Mouse (Mus musculus) liver, embryonic 16.5 days (tissue): Measurements from ENCODE around the gene St6galnac5. TPM values are rescaled to one million over a fixed set of nuclear protein-coding genes. Genes with fewer than 3 reads are reported as not detected.

Experiments used
- ATAC-seq: fragments of 200-750 bp; cut with Nextera tagmentation; 2 replicates; pipeline ENCODE4 v1.8.0; 2017; ENCODE audit warnings: low read depth, mild to moderate bottlenecking, moderate number of reproducible peaks, moderate library complexity
- H3K27ac ChIP-seq: fragments of 300-500 bp; sonication (generic); 2 replicates; pipeline ENCODE4 v1.5.1; 2014; ENCODE audit warnings: mild to moderate bottlenecking, low read length
- H3K27me3 ChIP-seq: fragments of 300-500 bp; sonication (generic); 2 replicates; pipeline ENCODE4 v1.6.1; 2014; ENCODE audit warnings: low read depth, low read length, mixed read lengths; ENCODE audit not compliant: control insufficient read depth, insufficient read depth
- H3K36me3 ChIP-seq: fragments of 300-500 bp; sonication (generic); 2 replicates; pipeline ENCODE4 v1.6.1; 2014; ENCODE audit warnings: mild to moderate bottlenecking; ENCODE audit not compliant: control insufficient read depth, insufficient read depth
- H3K4me1 ChIP-seq: fragments of 300-500 bp; sonication (generic); 2 replicates; pipeline ENCODE4 v1.6.1; 2014; ENCODE audit warnings: low read depth, low read length, mixed read lengths; ENCODE audit not compliant: control insufficient read depth
- H3K4me2 ChIP-seq: fragments of 300-500 bp; sonication (generic); 2 replicates; pipeline ENCODE4 v1.6.1; 2014; ENCODE audit warnings: low read depth, low read length, mixed read lengths
- H3K4me3 ChIP-seq: fragments of 300-500 bp; sonication (generic); 2 replicates; pipeline ENCODE4 v1.5.1; 2014; ENCODE audit warnings: low read depth, mild to moderate bottlenecking, low read length
- H3K9ac ChIP-seq: fragments of 300-500 bp; sonication (generic); 2 replicates; pipeline ENCODE4 v1.6.1; 2014; ENCODE audit warnings: low read depth, low read length
- H3K9me3 ChIP-seq: fragments of 300-500 bp; sonication (generic); replicated peaks from 2 replicates; pipeline ENCODE4 v1.6.1; 2016; ENCODE audit warnings: low read length; ENCODE audit not compliant: control insufficient read depth
- WGBS: fragments of 180-500 bp; shearing (Covaris S2); extraction: QIAGEN DNeasy Blood & Tissue Kit; methylation state at CpG from one replicate; pipeline ENCODE4 v1.1.7; 2014; ENCODE audit not compliant: insufficient replicate concordance; 5-methylcytosine and 5-hydroxymethylcytosine counted together
- polyA plus RNA-seq: library from polyadenylated mRNA; unstranded; fragments of >200 nt; fragmentation: Nextera tagmentation; extraction: Ambion mirVana; gene quantifications from 2 replicates; pipeline ENCODE4 v1.2.1, GENCODE M21; 2015

Gene St6galnac5
- polyA plus RNA-seq, 1 experiment from 2014 or later: 0.05 TPM

GRCm38 (mm10) chr3:152821202-152821601 is 160.8 kb downstream of the St6galnac5 start:
- Histone ChIP-seq H3K4me1 (no peaks in the 10 kb centered on the region), H3K27me3 (no peaks in the 10 kb centered on the region), H3K4me2 (no peak overlapping the region), H3K9ac (no peak overlapping the region), H3K36me3 (no peaks in the 10 kb centered on the region), H3K9me3 (no peaks in the 10 kb centered on the region), H3K4me3 (no peak overlapping the region), H3K27ac (no peak overlapping the region)
- 48% methylated on average over 14 of the region's 14 CpGs for WGBS
- ATAC-seq: no peak

GRCm38 (mm10) chr3:152820406-152820805 is 161.6 kb downstream of the St6galnac5 start:
- no peak overlapping the region for H3K4me3 ChIP-seq
- no peak overlapping the region for H3K4me2 ChIP-seq
- H3K36me3 ChIP-seq: no peaks in the 10 kb centered on the region
- no peaks in the 10 kb centered on the region for H3K4me1 ChIP-seq
- ATAC-seq: no peak
- WGBS: 20% methylated on average over 3 of the region's 3 CpGs
- no peak overlapping the region for H3K9ac ChIP-seq
- H3K9me3 ChIP-seq: no peaks in the 10 kb centered on the region
- H3K27me3 ChIP-seq: no peaks in the 10 kb centered on the region
- H3K27ac ChIP-seq: no peak overlapping the region

- ATAC-seq: no peak
- H3K4me1 ChIP-seq: no peaks in the 10 kb centered on the region
- H3K27ac ChIP-seq: no peak overlapping the region
- no peak overlapping the region for H3K9ac ChIP-seq
- H3K4me2 ChIP-seq: no peak overlapping the region
- H3K27me3 ChIP-seq: no peaks in the 10 kb centered on the region
- 62% methylated on average over 5 of the region's 5 CpGs for WGBS
- no peaks in the 10 kb centered on the region for H3K9me3 ChIP-seq
- no peak overlapping the region for H3K4me3 ChIP-seq
- no peaks in the 10 kb centered on the region for H3K36me3 ChIP-seq
Measured at GRCm38 (mm10) chr3:152815110-152815509, 166.9 kb downstream of the St6galnac5 start.

- WGBS: 44% methylated on average over 4 of the region's 4 CpGs
- no peak overlapping the region for H3K4me2 ChIP-seq
- H3K9me3 ChIP-seq: no peaks in the 10 kb centered on the region
- H3K27ac ChIP-seq: no peak overlapping the region
- H3K27me3 ChIP-seq: no peaks in the 10 kb centered on the region
- no peaks in the 10 kb centered on the region for H3K36me3 ChIP-seq
- H3K9ac ChIP-seq: no peak overlapping the region
- no peak for ATAC-seq
- no peaks in the 10 kb centered on the region for H3K4me1 ChIP-seq
- H3K4me3 ChIP-seq: no peak overlapping the region
Measured at GRCm38 (mm10) chr3:152813905-152814304, 168.1 kb downstream of the St6galnac5 start.

GRCm38 (mm10) chr3:152799738-152800431 is 182.2 kb downstream of the St6galnac5 start:
- Histone ChIP-seq H3K36me3 (no peaks in the 10 kb centered on the region), H3K9ac (no peak overlapping the region), H3K4me3 (no peak overlapping the region), H3K9me3 (no peaks in the 10 kb centered on the region), H3K4me1 (no peaks in the 10 kb centered on the region), H3K27me3 (no peaks in the 10 kb centered on the region), H3K4me2 (no peak overlapping the region), H3K27ac (no peak overlapping the region)
- peak; percentile 91 for ATAC-seq
- WGBS: 51% methylated on average over 9 of the region's 9 CpGs

- H3K36me3 ChIP-seq: no peaks in the 10 kb centered on the region
- no peaks in the 10 kb centered on the region for H3K27me3 ChIP-seq
- H3K9ac ChIP-seq: no peak overlapping the region
- H3K9me3 ChIP-seq: no peaks in the 10 kb centered on the region
- H3K4me2 ChIP-seq: no peak overlapping the region
- no peaks in the 10 kb centered on the region for H3K4me1 ChIP-seq
- H3K27ac ChIP-seq: no peak overlapping the region
- no peak overlapping the region for H3K4me3 ChIP-seq
- peak; percentile 28; the same call in 1 of the 2 replicates for ATAC-seq
- WGBS: 35% methylated on average over 2 of the region's 2 CpGs
Measured at GRCm38 (mm10) chr3:152797354-152797753, 184.7 kb downstream of the St6galnac5 start.

GRCm38 (mm10) chr3:152796216-152796615 is 185.8 kb downstream of the St6galnac5 start:
- H3K4me3 ChIP-seq: no peak overlapping the region
- H3K36me3 ChIP-seq: no peaks in the 10 kb centered on the region
- no peaks in the 10 kb centered on the region for H3K9me3 ChIP-seq
- no peak overlapping the region for H3K4me2 ChIP-seq
- no peaks in the 10 kb centered on the region for H3K4me1 ChIP-seq
- WGBS: 55% methylated on average over 4 of the region's 4 CpGs
- ATAC-seq: no peak
- no peak overlapping the region for H3K27ac ChIP-seq
- no peak overlapping the region for H3K9ac ChIP-seq
- H3K27me3 ChIP-seq: no peaks in the 10 kb centered on the region

- H3K4me3 ChIP-seq: no peak overlapping the region
- H3K27ac ChIP-seq: no peak overlapping the region
- WGBS: 69% methylated on average over 4 of the region's 4 CpGs
- no peak for ATAC-seq
- H3K27me3 ChIP-seq: no peaks in the 10 kb centered on the region
- H3K9ac ChIP-seq: no peak overlapping the region
- no peak overlapping the region for H3K4me2 ChIP-seq
- H3K9me3 ChIP-seq: no peaks in the 10 kb centered on the region
- H3K36me3 ChIP-seq: no peaks in the 10 kb centered on the region; the same call in 1 of the 2 replicates
- no peaks in the 10 kb centered on the region for H3K4me1 ChIP-seq
Measured at GRCm38 (mm10) chr3:152793006-152793405, 189.0 kb downstream of the St6galnac5 start.

GRCm38 (mm10) chr3:152792601-152793000 is 189.4 kb downstream of the St6galnac5 start:
- ATAC-seq: no peak
- H3K9me3 ChIP-seq: no peaks in the 10 kb centered on the region
- WGBS: 83% methylated on average over 5 of the region's 5 CpGs
- no peak overlapping the region for H3K27ac ChIP-seq
- no peaks in the 10 kb centered on the region for H3K4me1 ChIP-seq
- H3K36me3 ChIP-seq: no peaks in the 10 kb centered on the region; the same call in 1 of the 2 replicates
- no peaks in the 10 kb centered on the region for H3K27me3 ChIP-seq
- no peak overlapping the region for H3K4me3 ChIP-seq
- H3K9ac ChIP-seq: no peak overlapping the region
- H3K4me2 ChIP-seq: no peak overlapping the region
